Mouse (Mus musculus) stomach, embryonic 15.5 days (tissue): ENCODE measurements around the gene Rtn1. TPM values are rescaled to one million over a fixed set of nuclear protein-coding genes. Genes with fewer than 3 reads are reported as not detected.

Experiments used
- ATAC-seq: fragments of 200-750 bp; cut with Nextera tagmentation; 2 replicates; pipeline ENCODE4 v1.8.0; 2017; ENCODE audit warnings: low read depth, moderate number of reproducible peaks, moderate TSS enrichment; ENCODE audit not compliant: insufficient read depth, low FRiP score
- H3K27ac ChIP-seq: fragments of 300-500 bp; sonication (generic); 2 replicates; pipeline ENCODE4 v1.5.1; 2015; ENCODE audit warnings: mild to moderate bottlenecking, inconsistent platforms
- H3K27me3 ChIP-seq: fragments of 300-500 bp; sonication (generic); replicated peaks from 2 replicates; pipeline ENCODE4 v1.6.1; 2015; ENCODE audit warnings: inconsistent platforms
- H3K36me3 ChIP-seq: fragments of 300-500 bp; sonication (generic); 2 replicates; pipeline ENCODE4 v1.6.1; 2015; ENCODE audit warnings: inconsistent platforms
- H3K4me1 ChIP-seq: fragments of 300-500 bp; sonication (generic); 2 replicates; pipeline ENCODE4 v1.6.1; 2015; ENCODE audit warnings: inconsistent platforms
- H3K4me2 ChIP-seq: fragments of 300-500 bp; sonication (generic); 2 replicates; pipeline ENCODE4 v1.6.1; 2015; ENCODE audit warnings: mild to moderate bottlenecking, inconsistent platforms
- H3K4me3 ChIP-seq: fragments of 300-500 bp; sonication (generic); replicated peaks from 2 replicates; pipeline ENCODE4 v1.5.1; 2015; ENCODE audit warnings: inconsistent platforms
- H3K9ac ChIP-seq: fragments of 300-500 bp; sonication (generic); 2 replicates; pipeline ENCODE4 v1.6.1; 2015; ENCODE audit warnings: inconsistent platforms
- H3K9me3 ChIP-seq: fragments of 300-500 bp; sonication (generic); 2 replicates; pipeline ENCODE4 v1.6.1; 2016; ENCODE audit warnings: inconsistent platforms
- WGBS: fragments of 180-500 bp; shearing (Covaris S2); methylation state at CpG from one replicate; pipeline ENCODE4 v1.1.7; 2015; 5-methylcytosine and 5-hydroxymethylcytosine counted together
- polyA plus RNA-seq: library from polyadenylated mRNA; unstranded; fragments of >200 nt; fragmentation: Nextera tagmentation; extraction: Ambion mirVana; gene quantifications from 2 replicates; pipeline ENCODE4 v1.2.1, GENCODE M21; 2015

Rtn1 gene
- polyA plus RNA-seq, 1 experiment from 2014 or later = 69.8 TPM

DNA sequence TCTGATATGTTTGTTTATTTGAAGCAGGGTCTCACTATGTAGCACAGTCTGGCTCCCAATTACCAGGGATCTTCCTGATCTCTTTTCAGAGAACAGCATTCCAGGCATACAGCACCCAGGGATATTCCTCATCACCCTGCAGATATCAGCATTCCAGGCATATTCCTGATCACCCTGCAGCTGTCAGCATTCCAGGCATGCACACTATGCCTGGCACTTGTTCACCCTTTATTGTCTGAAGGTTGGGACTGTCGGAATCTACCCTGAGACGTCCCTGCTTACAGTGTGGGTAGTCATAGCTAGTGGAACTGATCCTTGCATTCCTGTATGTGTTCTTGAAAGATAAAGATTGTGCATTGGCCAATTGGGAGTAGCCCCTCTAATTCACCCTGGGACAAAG is 65.2 kb downstream of the Rtn1 start:
- no peak overlapping the region for H3K9ac ChIP-seq
- no peak overlapping the region for H3K27ac ChIP-seq
- H3K27me3 ChIP-seq = no peaks in the 10 kb centered on the region
- 39% methylated on average over 2 of the region's 2 CpGs for WGBS
- no peak for ATAC-seq
- no peak overlapping the region for H3K4me2 ChIP-seq
- no peaks in the 10 kb centered on the region for H3K36me3 ChIP-seq
- no peaks in the 10 kb centered on the region for H3K4me1 ChIP-seq
- no peak overlapping the region for H3K4me3 ChIP-seq
- no peaks in the 10 kb centered on the region for H3K9me3 ChIP-seq

GRCm38 (mm10) chr12:72336009-72336408 is 72.8 kb downstream of the Rtn1 start:
- Histone ChIP-seq H3K27ac (no peak overlapping the region), H3K4me1 (no peaks in the 10 kb centered on the region), H3K36me3 (no peaks in the 10 kb centered on the region), H3K4me3 (no peak overlapping the region), H3K27me3 (no peaks in the 10 kb centered on the region), H3K4me2 (no peak overlapping the region), H3K9me3 (no peaks in the 10 kb centered on the region), H3K9ac (no peak overlapping the region)
- 86% methylated on average over 13 of the region's 13 CpGs for WGBS
- ATAC-seq = no peak

DNA sequence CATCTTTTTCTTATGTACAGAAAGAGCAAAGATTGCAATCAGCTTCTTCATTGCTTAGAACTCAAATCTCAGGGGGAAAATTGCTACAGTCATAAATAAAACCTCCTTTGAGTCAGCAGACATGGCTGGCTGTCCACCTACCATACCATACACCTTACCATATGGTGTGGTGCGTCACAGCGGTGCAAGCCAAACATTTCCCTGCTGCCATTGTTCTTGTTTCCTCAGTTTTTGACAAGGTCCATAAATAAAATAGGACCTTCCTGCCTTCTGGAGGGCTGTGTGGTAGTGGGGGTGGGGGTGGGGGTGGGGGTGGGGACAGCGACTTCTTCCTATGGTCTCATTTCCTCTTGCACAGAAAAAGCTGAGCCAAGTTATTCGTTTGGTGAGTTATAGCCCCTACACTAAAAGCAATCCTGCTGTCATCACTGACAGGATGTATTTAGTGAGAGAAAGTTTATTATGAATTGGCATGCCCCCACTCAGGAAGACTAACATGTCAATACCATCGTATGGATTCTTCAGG is 76.3 kb downstream of the Rtn1 start:
- Histone ChIP-seq H3K4me1 (no peaks in the 10 kb centered on the region), H3K4me2 (no peak overlapping the region), H3K36me3 (no peaks in the 10 kb centered on the region), H3K27me3 (no peaks in the 10 kb centered on the region), H3K9ac (no peak overlapping the region), H3K4me3 (no peak overlapping the region), H3K9me3 (no peaks in the 10 kb centered on the region), H3K27ac (no peak overlapping the region)
- no peak for ATAC-seq
- WGBS = 67% methylated on average over 5 of the region's 5 CpGs

DNA sequence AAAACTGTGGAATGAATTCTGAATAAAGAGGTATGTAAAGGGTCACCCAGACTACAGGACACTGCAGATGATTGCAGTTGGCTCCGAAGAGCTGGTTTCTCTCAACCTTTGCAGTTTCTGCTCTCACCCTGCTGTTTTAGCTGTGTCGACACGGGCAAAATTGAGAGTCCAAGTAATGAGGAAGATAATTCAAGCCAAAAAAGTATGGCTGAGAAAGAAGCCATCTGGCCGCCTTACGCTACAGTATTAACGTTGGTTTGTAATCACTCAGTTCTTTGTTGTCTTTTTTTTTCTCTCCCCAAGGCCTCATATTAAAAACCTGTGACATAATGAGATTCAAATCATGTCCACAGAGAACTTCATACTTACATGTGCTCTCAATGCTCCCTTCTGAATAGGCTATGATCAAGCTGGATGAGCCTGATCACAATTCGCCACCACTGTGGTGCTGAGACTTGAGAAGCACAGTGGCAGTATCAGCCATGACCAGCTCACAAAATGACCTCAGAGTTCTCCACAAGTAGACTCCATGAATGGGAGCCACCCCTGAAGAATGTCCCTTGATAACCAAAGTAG is 76.9 kb downstream of the Rtn1 start:
- no peaks in the 10 kb centered on the region for H3K36me3 ChIP-seq
- no peaks in the 10 kb centered on the region for H3K9me3 ChIP-seq
- H3K4me3 ChIP-seq = no peak overlapping the region
- no peak for ATAC-seq
- H3K27me3 ChIP-seq = no peaks in the 10 kb centered on the region
- H3K9ac ChIP-seq = no peak overlapping the region
- H3K4me2 ChIP-seq = no peak overlapping the region
- no peaks in the 10 kb centered on the region for H3K4me1 ChIP-seq
- H3K27ac ChIP-seq = no peak overlapping the region
- WGBS = 63% methylated on average over 7 of the region's 7 CpGs

DNA sequence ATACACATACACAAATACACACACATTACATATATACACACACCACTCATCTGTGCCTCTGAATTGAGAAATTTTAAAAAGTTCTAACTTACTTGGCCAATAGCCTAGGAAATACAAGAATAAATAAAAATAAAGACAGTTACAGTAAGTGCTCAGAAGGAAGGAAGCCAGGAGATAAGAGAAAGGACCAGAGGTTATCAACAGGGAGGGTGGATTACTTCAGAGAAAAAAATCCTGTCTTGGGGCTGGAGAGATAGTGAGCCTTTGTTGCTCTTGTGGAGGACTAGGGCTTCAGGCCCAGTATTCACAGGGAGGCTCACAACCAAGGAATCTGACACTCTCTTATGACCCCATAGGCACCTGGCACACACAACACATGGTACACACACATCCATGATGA is 82.8 kb downstream of the Rtn1 start:
- Histone ChIP-seq H3K4me2 (no peak overlapping the region), H3K27ac (no peak overlapping the region), H3K9me3 (no peaks in the 10 kb centered on the region), H3K27me3 (no peaks in the 10 kb centered on the region), H3K9ac (no peak overlapping the region), H3K36me3 (no peaks in the 10 kb centered on the region), H3K4me1 (0 out of 2 replicates have a peak, but pooled peaks cover 2% of the 10 kb centered on the region), H3K4me3 (no peak overlapping the region)
- ATAC-seq = no peak

GRCm38 (mm10) chr12:72325025-72325424 is 83.8 kb downstream of the Rtn1 start:
- 19% methylated on average over 5 of the region's 5 CpGs for WGBS
- no peaks in the 10 kb centered on the region for H3K27me3 ChIP-seq
- no peak overlapping the region for H3K4me3 ChIP-seq
- H3K4me2 ChIP-seq = no peak overlapping the region
- no peak overlapping the region for H3K27ac ChIP-seq
- 0 out of 2 replicates have a peak, but pooled peaks cover 2% of the 10 kb centered on the region for H3K4me1 ChIP-seq
- no peak overlapping the region for H3K9ac ChIP-seq
- H3K9me3 ChIP-seq = no peaks in the 10 kb centered on the region
- no peak for ATAC-seq
- no peaks in the 10 kb centered on the region for H3K36me3 ChIP-seq

GRCm38 (mm10) chr12:72324210-72324871 is 84.5 kb downstream of the Rtn1 start:
- Histone ChIP-seq H3K36me3 (no peaks in the 10 kb centered on the region), H3K27ac (no peak overlapping the region), H3K9me3 (no peaks in the 10 kb centered on the region), H3K4me1 (0 out of 2 replicates have a peak, but pooled peaks cover 2% of the 10 kb centered on the region), H3K4me2 (no peak overlapping the region), H3K27me3 (no peaks in the 10 kb centered on the region), H3K4me3 (no peak overlapping the region), H3K9ac (no peak overlapping the region)
- ATAC-seq = no peak
- WGBS = 67% methylated on average over 10 of the region's 10 CpGs

DNA sequence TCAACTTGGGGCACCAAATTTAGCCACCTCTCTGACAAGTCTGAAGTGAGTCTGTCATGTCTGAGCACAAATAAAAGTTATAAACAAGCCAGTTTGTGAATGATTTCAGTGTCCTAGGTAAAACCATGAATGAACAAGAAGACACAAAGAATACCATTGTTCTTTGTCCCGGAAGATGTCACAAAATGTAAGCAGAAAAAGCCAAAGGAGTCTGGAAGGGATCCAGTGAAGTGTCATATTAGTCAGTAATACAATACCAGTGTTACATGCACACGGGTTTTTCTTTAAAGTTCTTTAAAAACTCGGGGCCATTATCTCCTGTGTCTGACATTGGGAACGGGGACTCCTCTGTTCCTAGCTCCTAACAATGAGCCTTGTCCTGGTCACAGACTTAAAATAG is 85.1 kb downstream of the Rtn1 start:
- Histone ChIP-seq H3K9ac (no peak overlapping the region), H3K4me3 (no peak overlapping the region), H3K4me2 (no peak overlapping the region), H3K27ac (no peak overlapping the region), H3K36me3 (no peaks in the 10 kb centered on the region), H3K27me3 (no peaks in the 10 kb centered on the region), H3K9me3 (no peaks in the 10 kb centered on the region), H3K4me1 (0 out of 2 replicates have a peak, but pooled peaks cover 2% of the 10 kb centered on the region)
- WGBS = 41% methylated on average over 4 of the region's 4 CpGs
- ATAC-seq = no peak

DNA sequence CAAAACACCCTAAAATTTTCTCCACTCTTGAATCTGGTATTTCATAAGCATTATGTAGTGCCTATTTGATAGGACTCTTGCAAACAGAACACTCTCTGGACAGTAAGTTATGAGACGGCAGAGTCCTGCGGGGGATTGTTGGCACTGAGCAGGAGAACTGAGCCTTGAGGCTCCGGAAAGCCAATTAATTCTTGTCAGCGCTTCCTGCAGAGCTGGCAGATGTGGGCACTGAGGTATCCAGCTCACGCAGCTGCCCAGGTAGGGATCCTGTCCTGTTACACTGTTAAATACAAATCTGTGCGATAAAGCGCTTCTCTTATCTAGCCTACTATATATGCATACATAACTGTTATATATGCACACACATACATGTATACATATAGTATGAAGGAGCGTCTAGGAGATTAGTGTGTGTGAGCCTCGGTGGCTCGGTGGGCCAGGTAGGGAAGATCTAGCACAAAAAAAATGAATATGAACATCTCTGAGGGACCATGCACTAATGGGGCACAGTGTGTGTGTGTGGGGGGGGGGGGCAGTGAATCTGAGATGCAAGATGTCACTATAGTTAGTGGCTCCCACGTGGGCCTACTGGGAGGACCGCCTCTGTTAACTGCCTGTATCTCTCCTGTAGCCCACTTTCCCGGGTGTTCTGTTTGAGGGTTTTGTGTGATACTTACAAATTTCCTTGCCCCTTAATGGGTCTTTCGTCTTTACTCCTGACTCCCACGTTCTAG is 93.0 kb downstream of the Rtn1 start:
- H3K4me2 ChIP-seq = no peak overlapping the region
- no peaks in the 10 kb centered on the region for H3K27me3 ChIP-seq
- WGBS = 64% methylated on average over 15 of the region's 15 CpGs
- H3K4me1 ChIP-seq = no peaks in the 10 kb centered on the region
- ATAC-seq = no peak
- no peak overlapping the region for H3K27ac ChIP-seq
- no peak overlapping the region for H3K9ac ChIP-seq
- H3K36me3 ChIP-seq = no peaks in the 10 kb centered on the region
- no peak overlapping the region for H3K4me3 ChIP-seq
- H3K9me3 ChIP-seq = no peaks in the 10 kb centered on the region

DNA sequence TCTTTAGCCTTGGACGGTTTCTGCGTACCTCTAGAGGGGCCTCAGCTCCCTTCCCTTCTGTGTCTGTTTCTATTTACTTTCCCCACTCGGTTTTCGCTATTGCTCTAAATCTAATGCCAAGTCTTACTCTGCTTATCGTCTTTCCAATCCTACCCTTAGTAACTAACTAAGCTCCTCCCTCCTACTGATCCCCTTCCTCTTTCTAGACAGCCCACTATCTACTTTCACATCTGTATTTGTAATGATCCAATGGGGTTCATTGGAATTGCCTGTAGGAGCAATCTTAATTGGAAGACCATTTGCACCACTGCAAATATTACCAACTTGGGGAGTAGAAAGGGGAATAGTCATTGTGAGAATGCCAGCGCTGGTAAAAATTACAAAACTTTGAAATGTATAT is 98.0 kb downstream of the Rtn1 start:
- no peak for ATAC-seq
- no peaks in the 10 kb centered on the region for H3K36me3 ChIP-seq
- 63% methylated on average over 6 of the region's 6 CpGs for WGBS

DNA sequence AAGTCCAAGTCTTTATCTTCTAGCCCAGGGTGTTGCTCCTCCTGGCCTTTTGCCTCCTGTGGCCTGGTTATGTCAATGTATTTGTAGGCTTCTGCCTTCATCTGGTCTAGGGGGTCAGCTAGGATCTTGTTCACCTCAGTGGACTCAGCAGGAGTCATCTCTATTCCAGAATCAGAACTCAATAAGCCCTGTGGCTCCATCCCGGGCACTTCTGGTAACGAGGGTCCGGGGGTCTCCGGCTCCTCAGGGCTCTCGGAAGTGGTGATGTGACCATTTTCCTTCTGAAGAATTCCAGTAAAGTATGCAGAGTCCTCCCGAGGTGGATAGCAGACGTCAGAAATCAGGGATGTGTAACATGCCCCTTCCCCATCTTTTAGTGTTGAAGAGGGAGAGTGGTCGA is 100.3 kb downstream of the Rtn1 start:
- Histone ChIP-seq H3K4me1 (no peaks in the 10 kb centered on the region), H3K9ac (no peak overlapping the region), H3K27me3 (no peaks in the 10 kb centered on the region), H3K4me2 (no peak overlapping the region), H3K4me3 (no peak overlapping the region), H3K36me3 (no peaks in the 10 kb centered on the region), H3K9me3 (no peaks in the 10 kb centered on the region), H3K27ac (no peak overlapping the region)
- ATAC-seq = no peak
- 82% methylated on average over 8 of the region's 8 CpGs for WGBS

More for the DNA sequence above, 98.0 kb downstream of the Rtn1 start:
- H3K4me1 ChIP-seq = no peaks in the 10 kb centered on the region
- no peaks in the 10 kb centered on the region for H3K9me3 ChIP-seq
- H3K4me3 ChIP-seq = no peak overlapping the region
- no peaks in the 10 kb centered on the region for H3K27me3 ChIP-seq
- H3K4me2 ChIP-seq = no peak overlapping the region
- no peak overlapping the region for H3K27ac ChIP-seq
- H3K9ac ChIP-seq = no peak overlapping the region

DNA sequence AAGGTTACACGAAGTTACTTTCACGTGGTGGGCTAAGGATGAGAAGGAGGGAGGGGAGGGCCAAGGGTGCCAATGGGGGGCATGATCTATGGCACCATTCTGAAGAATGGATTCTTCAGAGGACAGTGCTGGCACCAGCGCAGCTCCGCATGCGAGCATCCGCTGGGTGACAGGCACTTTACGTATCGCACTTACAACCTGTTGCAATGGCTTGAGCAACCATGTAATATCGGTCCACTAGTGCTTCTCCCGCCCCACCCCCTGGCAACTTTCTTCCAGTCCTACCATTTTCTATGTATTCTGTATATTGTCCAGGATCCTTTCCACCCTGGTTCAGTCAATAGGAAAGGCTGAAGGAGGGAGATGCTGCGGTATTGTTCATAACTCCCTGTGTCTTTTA is 102.6 kb downstream of the Rtn1 start:
- ATAC-seq = no peak
- WGBS = 84% methylated on average over 11 of the region's 11 CpGs
- Histone ChIP-seq H3K36me3 (no peaks in the 10 kb centered on the region), H3K4me1 (no peaks in the 10 kb centered on the region), H3K27me3 (no peaks in the 10 kb centered on the region), H3K9me3 (no peaks in the 10 kb centered on the region), H3K4me3 (no peak overlapping the region), H3K9ac (no peak overlapping the region), H3K27ac (no peak overlapping the region), H3K4me2 (no peak overlapping the region)
